Mouse (Mus musculus) hindbrain, embryonic 14.5 days (tissue): ENCODE data around the gene Pik3r3. TPM values are rescaled to one million over a fixed set of nuclear protein-coding genes. Genes with fewer than 3 reads are reported as not detected.
"Not testable (repeated sequence)": the region's sequence is repeated elsewhere in the genome, so short reads cannot be mapped to it uniquely, and the experiment has no call there.

Experiments
- ATAC-seq: fragments of 200-750 bp; cut with Nextera tagmentation; 2 replicates; pipeline ENCODE4 v1.8.0; 2017; ENCODE audit warnings: moderate number of reproducible peaks, mild to moderate bottlenecking, moderate TSS enrichment, moderate library complexity; ENCODE audit not compliant: low FRiP score
- DNase-seq: peaks from one replicate; pipeline ENCODE4 v3.0.0-alpha.2; 2015; ENCODE audit warnings: low spot score
- H3K27ac ChIP-seq: fragments of 300-500 bp; sonication (generic); 2 replicates; pipeline ENCODE4 v1.5.1; 2014; ENCODE audit warnings: mild to moderate bottlenecking, moderate library complexity
- H3K27me3 ChIP-seq: fragments of 300-500 bp; sonication (generic); 2 replicates; pipeline ENCODE4 v1.6.1; 2014; ENCODE audit warnings: mild to moderate bottlenecking, low read length, mixed read lengths; ENCODE audit not compliant: control insufficient read depth, insufficient read depth
- H3K36me3 ChIP-seq: fragments of 300-500 bp; sonication (generic); replicated peaks from 2 replicates; pipeline ENCODE4 v1.6.1; 2014; ENCODE audit not compliant: control insufficient read depth, insufficient read depth
- H3K4me1 ChIP-seq: fragments of 300-500 bp; sonication (generic); replicated peaks from 2 replicates; pipeline ENCODE4 v1.6.1; 2014; ENCODE audit warnings: antibody characterized with exemption, low read length, mixed read lengths; ENCODE audit not compliant: control insufficient read depth, insufficient read depth
- H3K4me2 ChIP-seq: fragments of 300-500 bp; sonication (generic); replicated peaks from 2 replicates; pipeline ENCODE4 v1.6.1; 2014; ENCODE audit warnings: mild to moderate bottlenecking, moderate library complexity
- H3K4me3 ChIP-seq: fragments of 300-500 bp; sonication (generic); replicated peaks from 2 replicates; pipeline ENCODE4 v1.5.1; 2014; ENCODE audit warnings: mild to moderate bottlenecking, low read length
- H3K9ac ChIP-seq: fragments of 300-500 bp; sonication (generic); 2 replicates; pipeline ENCODE4 v1.6.1; 2014
- H3K9me3 ChIP-seq: fragments of 300-500 bp; sonication (generic); 2 replicates; pipeline ENCODE4 v1.6.1; 2016; ENCODE audit warnings: low read length; ENCODE audit not compliant: control insufficient read depth
- WGBS: fragments of 180-500 bp; shearing (Covaris S2); extraction: QIAGEN DNeasy Blood & Tissue Kit; methylation state at CpG from one replicate; pipeline ENCODE4 v1.1.7; 2014; 5-methylcytosine and 5-hydroxymethylcytosine counted together
- polyA plus RNA-seq: library from polyadenylated mRNA; unstranded; fragments of >200 nt; fragmentation: Nextera tagmentation; extraction: Ambion mirVana; gene quantifications from 2 replicates; pipeline ENCODE4 v1.2.1, GENCODE M21; 2014

The Pik3r3 gene
- polyA plus RNA-seq, 1 experiment from 2014 or later, result 69.0 TPM

- Histone ChIP-seq H3K27me3 (no peaks in the 10 kb centered on the region), H3K36me3 (no peaks in the 10 kb centered on the region), H3K4me3 (no peak overlapping the region), H3K4me1 (0 out of 2 replicates have a peak, but pooled peaks cover 4% of the 10 kb centered on the region), H3K9ac (no peak overlapping the region), H3K4me2 (no peak overlapping the region), H3K27ac (no peak overlapping the region), H3K9me3 (no peaks in the 10 kb centered on the region)
- DNase-seq (no peak), ATAC-seq (no peak)
- WGBS, result 88% methylated on average over 2 of the region's 2 CpGs
Measured at GRCm38 (mm10) chr4:116215895-116216605, 5.4 kb upstream of the Pik3r3 start.

- no peak overlapping the region for H3K4me2 ChIP-seq
- H3K4me3 ChIP-seq, result no peak overlapping the region
- no peak overlapping the region for H3K9ac ChIP-seq
- ATAC-seq (no peak), DNase-seq (no peak)
- H3K27ac ChIP-seq, result no peak overlapping the region
- 78% methylated on average over 2 of the region's 2 CpGs for WGBS
- H3K27me3 ChIP-seq, result no peaks in the 10 kb centered on the region
- H3K9me3 ChIP-seq, result no peaks in the 10 kb centered on the region
- no peaks in the 10 kb centered on the region for H3K36me3 ChIP-seq
- 0 out of 2 replicates have a peak, but pooled peaks cover 4% of the 10 kb centered on the region for H3K4me1 ChIP-seq
Measured at GRCm38 (mm10) chr4:116217046-116217445, 4.4 kb upstream of the Pik3r3 start.

GRCm38 (mm10) chr4:116217661-116218060 lies 3.8 kb upstream of the Pik3r3 start:
- not testable (repeated sequence) for H3K9me3 ChIP-seq, H3K27ac ChIP-seq, ATAC-seq, H3K27me3 ChIP-seq, H3K4me3 ChIP-seq, DNase-seq, H3K4me2 ChIP-seq, H3K4me1 ChIP-seq, H3K9ac ChIP-seq, H3K36me3 ChIP-seq
- no CpG with 5 or more reads among the region's 1 CpGs for WGBS

- no peak overlapping the region for H3K4me3 ChIP-seq
- no peak for DNase-seq
- H3K27ac ChIP-seq, result no peak overlapping the region
- H3K4me2 ChIP-seq, result no peak overlapping the region
- 85% methylated on average over 1 of the region's 1 CpGs for WGBS
- 0 out of 2 replicates have a peak, but pooled peaks cover 4% of the 10 kb centered on the region for H3K4me1 ChIP-seq
- no peak for ATAC-seq
- H3K27me3 ChIP-seq, result no peaks in the 10 kb centered on the region
- no peaks in the 10 kb centered on the region for H3K9me3 ChIP-seq
- no peak overlapping the region for H3K9ac ChIP-seq
- no peaks in the 10 kb centered on the region for H3K36me3 ChIP-seq
Measured at GRCm38 (mm10) chr4:116219056-116219455, 2.4 kb upstream of the Pik3r3 start.

- Histone ChIP-seq H3K27ac (peak overlapping the region; percentile 100), H3K4me1 (peaks cover 6% of the 10 kb centered on the region; the same call in 1 of the 2 replicates), H3K36me3 (no peaks in the 10 kb centered on the region), H3K4me3 (peak overlapping the region; percentile 58), H3K9ac (peak overlapping the region; percentile 83), H3K27me3 (no peaks in the 10 kb centered on the region), H3K4me2 (peak overlapping the region; percentile 61), H3K9me3 (no peaks in the 10 kb centered on the region)
- DNase-seq (peak; percentile 33), ATAC-seq (no peak)
- 1% methylated on average over 6 of the region's 6 CpGs for WGBS
Measured at GRCm38 (mm10) chr4:116220071-116220650, 1.3 kb upstream of the Pik3r3 start.

- Histone ChIP-seq H3K4me2 (peak overlapping the region; percentile 61), H3K27me3 (no peaks in the 10 kb centered on the region), H3K9ac (peak overlapping the region; percentile 83), H3K36me3 (no peaks in the 10 kb centered on the region), H3K9me3 (no peaks in the 10 kb centered on the region), H3K4me3 (peak overlapping the region; percentile 58), H3K27ac (peak overlapping the region; percentile 100), H3K4me1 (peaks cover 8% of the 10 kb centered on the region; the same call in 1 of the 2 replicates)
- DNase-seq (no peak), ATAC-seq (no peak)
- WGBS, result 0% methylated on average over 25 of the region's 26 CpGs
Measured at GRCm38 (mm10) chr4:116220780-116221139, 658 bp upstream of the Pik3r3 start.

- under 1% methylated on average over 23 of the region's 23 CpGs for WGBS
- peak overlapping the region; percentile 100 for H3K27ac ChIP-seq
Measured at GRCm38 (mm10) chr4:116221996-116222842, 801 bp downstream of the Pik3r3 start.

GRCm38 (mm10) chr4:116222843-116223119 lies 1.4 kb downstream of the Pik3r3 start:
- no peaks in the 10 kb centered on the region for H3K9me3 ChIP-seq
- no peaks in the 10 kb centered on the region for H3K36me3 ChIP-seq
- peak overlapping the region; percentile 83 for H3K9ac ChIP-seq
- H3K4me2 ChIP-seq, result peak overlapping the region; percentile 71
- H3K27ac ChIP-seq, result peak overlapping the region; percentile 100
- 3% methylated on average over 6 of the region's 6 CpGs for WGBS
- no peaks in the 10 kb centered on the region for H3K27me3 ChIP-seq
- peak overlapping the region; percentile 58 for H3K4me3 ChIP-seq
- ATAC-seq, result no peak
- peaks cover 19% of the 10 kb centered on the region; the same call in 1 of the 2 replicates for H3K4me1 ChIP-seq
- peak; percentile 36 for DNase-seq

More at GRCm38 (mm10) chr4:116221996-116222842, 801 bp downstream of the Pik3r3 start:
- Histone ChIP-seq H3K4me1 (peaks cover 19% of the 10 kb centered on the region; the same call in 1 of the 2 replicates), H3K27me3 (no peaks in the 10 kb centered on the region), H3K36me3 (no peaks in the 10 kb centered on the region), H3K4me3 (peak overlapping the region; percentile 58), H3K9ac (peak overlapping the region; percentile 83), H3K9me3 (no peaks in the 10 kb centered on the region), H3K4me2 (peak overlapping the region; percentile 71)
- ATAC-seq (no peak), DNase-seq (peak; percentile 57)

- Histone ChIP-seq H3K27ac (no peak overlapping the region), H3K4me3 (no peak overlapping the region), H3K9ac (no peak overlapping the region), H3K4me2 (no peak overlapping the region), H3K36me3 (0 out of 2 replicates have a peak, but pooled peaks cover 3% of the 10 kb centered on the region), H3K27me3 (no peaks in the 10 kb centered on the region), H3K9me3 (no peaks in the 10 kb centered on the region), H3K4me1 (no peaks in the 10 kb centered on the region)
- WGBS, result 86% methylated on average over 3 of the region's 3 CpGs
- ATAC-seq (no peak), DNase-seq (no peak)
Measured at GRCm38 (mm10) chr4:116243377-116243776, 22.0 kb downstream of the Pik3r3 start.
